Mouse (Mus musculus): ENCODE data around the gene Mrpl51. TPM values are rescaled to one million over a fixed set of nuclear protein-coding genes. Genes with fewer than 3 reads are reported as not detected.
"Not testable (repeated sequence)": the region's sequence is repeated elsewhere in the genome, so short reads cannot be mapped to it uniquely, and the experiment has no call there.

The Mrpl51 gene
- total RNA-seq, 4 experiments from 2014 or later, result 74.9 to 79.0 (median 77.2) TPM

GRCm38 (mm10) chr6:125159773-125160557, 31.6 kb upstream of the Mrpl51 start:
- no peak for DNase-seq (ENCODE audit: low spot score in 2 of 2)

- DNase-seq (ENCODE audit: low spot score in 2 of 2), result no peak
Observed at GRCm38 (mm10) chr6:125160558-125160853, 31.1 kb upstream of the Mrpl51 start.

DNA sequence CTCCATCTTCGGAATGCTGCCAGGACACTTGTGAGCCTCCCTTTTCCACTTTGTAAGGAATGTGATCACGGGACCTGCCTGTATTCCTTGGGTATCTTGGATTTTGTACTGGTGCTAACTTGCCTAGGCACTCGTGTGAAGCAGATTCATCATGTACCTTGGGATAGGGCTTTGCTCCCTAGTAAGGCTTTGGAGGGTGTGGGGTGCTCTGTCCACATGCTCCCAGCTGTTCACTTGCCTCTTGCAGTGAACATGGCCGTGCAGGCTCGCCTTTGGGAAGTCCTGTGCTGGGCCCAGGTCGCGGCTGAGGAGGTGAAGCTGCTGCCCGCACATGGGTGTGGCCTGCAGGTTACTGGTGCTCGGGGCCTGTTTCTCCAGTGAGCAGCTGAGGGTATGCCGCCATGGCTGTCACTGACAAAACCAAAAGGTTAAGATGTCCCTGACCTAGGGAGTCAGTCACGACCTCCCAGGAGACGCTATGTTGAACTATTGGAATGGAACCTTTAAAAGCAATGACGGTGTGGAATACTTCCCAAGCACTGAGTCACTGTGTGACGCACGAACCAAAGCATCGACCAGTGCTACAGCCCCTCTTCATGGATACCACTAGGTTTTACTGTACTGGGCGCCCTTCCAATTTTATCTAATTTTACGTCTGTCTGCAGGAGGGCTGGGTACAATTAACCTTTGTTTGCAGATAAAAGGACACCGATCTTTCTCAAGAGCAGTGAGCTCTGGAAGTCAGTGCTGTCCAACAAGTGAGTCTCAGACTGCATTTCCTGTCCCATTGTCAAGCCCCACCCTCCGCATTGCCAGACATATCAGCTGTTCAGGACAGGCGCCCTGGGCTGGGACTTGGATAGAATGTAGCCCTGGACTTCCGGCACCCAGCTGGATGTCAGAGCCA, 30.5 kb upstream of the Mrpl51 start:
- DNase-seq (ENCODE audit: low spot score in 2 of 2), result peak in 1 of 2 experiments; percentile 64

DNA sequence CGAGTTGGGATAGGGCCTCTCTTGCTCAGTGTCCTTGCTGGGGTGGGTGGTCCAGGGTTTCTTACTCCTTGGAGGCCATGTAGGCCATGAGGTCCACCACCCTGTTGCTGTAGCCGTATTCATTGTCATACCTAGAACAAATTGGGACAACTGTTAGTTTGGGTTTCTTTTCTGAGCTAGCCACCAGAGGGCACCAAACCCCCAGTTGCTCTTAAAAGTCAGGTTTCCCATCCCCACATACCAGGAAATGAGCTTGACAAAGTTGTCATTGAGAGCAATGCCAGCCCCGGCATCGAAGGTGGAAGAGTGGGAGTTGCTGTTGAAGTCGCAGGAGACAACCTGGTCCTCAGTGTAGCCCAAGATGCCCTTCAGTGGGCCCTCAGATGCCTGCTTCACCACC, 29.6 kb upstream of the Mrpl51 start:
- DNase-seq (ENCODE audit: low spot score in 2 of 2), result not testable (repeated sequence)

GRCm38 (mm10) chr6:125162615-125163305, 28.8 kb upstream of the Mrpl51 start:
- not testable (repeated sequence) for DNase-seq (ENCODE audit: low spot score in 2 of 2)

- peak in 1 of 2 experiments; percentile 61 for DNase-seq (ENCODE audit: low spot score in 2 of 2)
Observed at GRCm38 (mm10) chr6:125163801-125164657, 27.6 kb upstream of the Mrpl51 start.

DNA sequence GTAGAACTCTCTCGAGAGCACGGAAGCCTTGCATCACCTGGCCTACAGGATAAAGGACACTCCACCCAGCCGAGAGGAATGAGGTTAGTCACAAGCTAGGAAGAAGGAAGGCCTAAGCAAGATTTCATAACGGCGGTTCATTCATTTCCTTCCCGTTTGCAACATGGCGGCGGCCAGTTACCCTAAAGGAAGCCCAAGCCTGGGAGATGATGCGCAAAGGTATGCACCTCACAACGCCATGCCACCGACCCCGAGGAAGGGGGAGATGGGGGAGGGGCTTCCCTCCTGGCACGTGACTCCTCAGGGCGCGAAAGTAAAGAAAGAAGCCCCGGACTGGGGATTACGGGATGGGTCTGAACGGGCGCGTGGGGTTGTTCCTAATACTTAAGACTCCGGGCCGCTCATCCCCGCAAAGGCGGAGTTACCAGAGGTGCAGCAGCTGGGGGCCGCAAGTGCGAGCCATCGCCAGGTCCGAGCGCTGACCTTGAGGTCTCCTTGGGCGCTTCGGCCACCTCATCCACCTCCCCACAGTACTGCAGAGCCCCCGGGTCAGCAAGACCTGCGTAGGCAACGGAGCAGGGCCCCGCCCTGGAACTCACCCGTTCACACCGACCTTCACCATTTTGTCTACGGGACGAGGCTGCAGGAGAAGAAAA, 26.8 kb upstream of the Mrpl51 start:
- peak; percentile 40 to 62 for DNase-seq (ENCODE audit: low spot score in 2 of 2)

DNA sequence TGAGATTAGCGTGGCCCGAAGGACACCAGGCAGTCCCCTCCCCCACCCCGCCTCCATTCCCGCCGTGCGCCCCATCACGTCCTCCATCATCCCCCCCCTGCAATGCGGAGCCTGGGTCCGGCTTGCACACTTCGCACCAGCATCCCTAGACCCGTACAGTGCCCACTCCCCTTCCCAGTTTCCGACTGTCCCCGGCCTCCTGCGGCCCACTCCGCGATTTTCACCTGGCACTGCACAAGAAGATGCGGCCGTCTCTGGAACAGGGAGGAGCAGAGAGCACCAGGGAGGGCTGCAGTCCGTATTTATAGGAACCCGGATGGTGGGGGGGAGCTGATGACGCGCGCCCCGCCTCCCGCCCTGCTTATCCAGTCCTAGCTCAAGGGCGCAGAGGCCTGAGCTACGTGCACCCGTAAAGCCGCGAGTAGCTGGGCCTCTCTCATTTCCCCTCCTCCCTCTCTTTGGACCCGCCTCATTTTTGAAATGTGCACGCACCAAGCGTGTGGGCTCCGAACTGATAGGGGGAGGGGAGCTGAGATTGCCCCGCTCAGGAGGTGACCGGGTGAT, 26.2 kb upstream of the Mrpl51 start:
- DNase-seq (ENCODE audit: low spot score in 2 of 2), result peak; percentile 97

- no peak for DNase-seq (ENCODE audit: low spot score in 2 of 2)
Observed at GRCm38 (mm10) chr6:125166051-125166751, 25.4 kb upstream of the Mrpl51 start, which contains the start of gene Gapdh. Gapdh (minus strand) TSS chr6:125166467.

- DNase-seq (ENCODE audit: low spot score in 2 of 2), result peak; percentile 50 to 65
Observed at GRCm38 (mm10) chr6:125166861-125167650, 24.5 kb upstream of the Mrpl51 start.

- DNase-seq (ENCODE audit: low spot score in 2 of 2), result peak in 1 of 2 experiments; percentile 66
Observed at GRCm38 (mm10) chr6:125168086-125168485, 23.5 kb upstream of the Mrpl51 start.

- no peak for DNase-seq (ENCODE audit: low spot score in 2 of 2)
Observed at GRCm38 (mm10) chr6:125170194-125170593, 21.4 kb upstream of the Mrpl51 start.

- DNase-seq (ENCODE audit: low spot score in 2 of 2), result no peak
Observed at GRCm38 (mm10) chr6:125172474-125172873, 19.1 kb upstream of the Mrpl51 start.

DNA sequence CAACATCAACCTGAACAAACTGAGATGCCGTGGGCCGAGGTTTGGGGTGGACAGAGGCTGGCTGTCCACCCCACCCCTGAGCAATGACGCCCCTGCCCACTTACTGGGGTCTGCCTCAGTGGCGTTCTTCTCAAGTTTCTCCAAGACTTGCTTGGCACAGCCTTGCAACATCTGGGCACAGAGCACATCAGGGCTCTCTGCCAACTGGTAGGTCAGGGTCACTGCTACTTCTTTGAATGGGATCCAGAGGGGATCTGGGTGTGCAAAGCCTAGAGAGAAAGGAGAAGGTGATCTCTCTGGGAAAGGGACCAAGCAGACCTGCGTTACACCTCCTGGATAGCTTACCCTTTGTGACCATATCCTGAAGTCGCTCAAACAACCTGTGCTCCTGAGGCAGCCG, 18.3 kb upstream of the Mrpl51 start:
- DNase-seq (ENCODE audit: low spot score in 2 of 2), result no peak

- no peak for DNase-seq (ENCODE audit: low spot score in 2 of 2)
Observed at GRCm38 (mm10) chr6:125175469-125175868, 16.1 kb upstream of the Mrpl51 start.

- DNase-seq (ENCODE audit: low spot score in 2 of 2), result no peak
Observed at GRCm38 (mm10) chr6:125179601-125180000, 12.0 kb upstream of the Mrpl51 start.

DNA sequence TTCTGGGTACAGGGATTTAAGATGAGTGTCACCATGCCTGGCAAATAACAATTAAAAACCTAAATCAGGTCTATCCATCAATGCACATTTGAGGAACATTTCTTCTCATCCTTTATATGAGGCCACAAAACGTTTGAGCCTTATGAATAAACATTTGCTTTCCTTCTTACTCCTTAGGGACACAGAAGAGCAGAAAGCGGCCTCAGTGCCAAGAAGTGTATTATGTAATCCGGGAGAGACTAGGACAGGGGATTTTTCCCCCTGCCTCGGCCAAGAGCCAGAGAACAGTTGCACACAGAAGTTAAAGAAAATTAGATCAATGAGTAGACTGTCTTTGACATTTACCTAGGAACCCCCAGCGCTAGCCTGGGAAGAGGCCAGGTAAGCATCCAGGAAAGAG, 9.5 kb upstream of the Mrpl51 start:
- DNase-seq (ENCODE audit: low spot score in 2 of 2), result no peak

DNA sequence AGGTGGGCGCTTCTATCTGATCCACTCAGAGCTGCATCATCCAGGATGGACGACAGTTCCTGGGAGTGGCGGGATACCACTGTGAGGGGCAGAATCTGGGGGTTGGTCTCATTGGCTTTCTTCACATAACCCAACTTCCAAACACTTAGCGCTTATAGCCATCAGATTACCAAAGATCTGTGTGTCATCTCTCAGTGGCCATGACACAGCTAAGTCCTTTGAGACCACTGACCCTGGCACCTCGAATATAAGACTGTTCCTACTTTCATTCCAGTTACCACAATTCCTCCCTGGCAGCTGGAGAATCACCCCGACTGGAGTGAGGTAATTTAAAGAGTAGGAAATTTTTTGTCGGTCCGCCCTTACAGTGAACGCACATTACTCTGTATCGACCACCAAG, 5.4 kb upstream of the Mrpl51 start:
- no peak for DNase-seq (ENCODE audit: low spot score in 2 of 2)

DNA sequence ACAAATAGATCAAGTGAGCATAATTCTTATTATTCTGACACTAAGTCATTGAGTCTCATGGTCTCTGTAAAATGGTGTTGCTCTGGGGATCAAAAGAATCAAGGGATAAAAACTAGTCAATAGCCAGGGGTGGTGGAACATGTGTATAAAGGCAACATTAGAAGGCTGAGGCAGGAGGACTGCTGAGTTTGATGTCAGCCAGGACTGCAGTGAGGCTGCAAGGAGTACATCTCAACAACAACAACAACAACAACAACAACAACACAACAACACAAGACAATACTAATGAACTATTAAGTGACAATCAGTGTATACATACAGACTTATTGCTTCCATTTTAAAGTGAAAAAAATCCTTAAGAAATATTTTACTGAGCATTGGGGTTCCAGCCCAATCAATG, 785 bp upstream of the Mrpl51 start:
- no peak for DNase-seq (ENCODE audit: low spot score in 2 of 2)
